Mouse (Mus musculus) brain, adult 2 months (tissue): ENCODE measurements at regions not wholly inside any gene's neighbourhood (a gene's known extent, or its start where the extent isn't known, plus 50 kb on each side); places are given as distances from the start of the nearest gene placed in this dataset.

Experiments used
- DNase-seq: peaks from one replicate; pipeline ENCODE4 v3.0.0; 2011; ENCODE audit warnings: low read depth, low spot score

DNA sequence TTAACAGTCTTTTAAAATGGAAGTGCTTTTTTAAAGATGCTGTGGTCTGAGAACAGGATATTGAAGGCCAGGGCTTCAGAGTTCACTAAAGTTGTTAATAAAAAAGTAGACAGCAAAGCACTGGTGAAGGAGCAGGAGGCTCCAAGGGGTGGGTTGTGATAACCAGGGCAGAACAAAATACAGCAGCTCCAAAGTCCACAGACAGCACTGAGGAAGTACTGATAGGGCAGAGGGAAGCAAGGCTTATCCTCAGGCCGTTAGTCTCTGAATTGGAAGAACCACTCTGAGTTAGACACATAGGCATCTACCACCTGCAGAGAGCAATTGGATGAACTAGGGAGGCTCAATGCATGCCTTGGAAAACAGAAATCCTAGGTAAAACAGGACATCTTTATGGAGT lies 62.1 kb downstream of the P2ry1 start:
- DNase-seq, result no peak

DNA sequence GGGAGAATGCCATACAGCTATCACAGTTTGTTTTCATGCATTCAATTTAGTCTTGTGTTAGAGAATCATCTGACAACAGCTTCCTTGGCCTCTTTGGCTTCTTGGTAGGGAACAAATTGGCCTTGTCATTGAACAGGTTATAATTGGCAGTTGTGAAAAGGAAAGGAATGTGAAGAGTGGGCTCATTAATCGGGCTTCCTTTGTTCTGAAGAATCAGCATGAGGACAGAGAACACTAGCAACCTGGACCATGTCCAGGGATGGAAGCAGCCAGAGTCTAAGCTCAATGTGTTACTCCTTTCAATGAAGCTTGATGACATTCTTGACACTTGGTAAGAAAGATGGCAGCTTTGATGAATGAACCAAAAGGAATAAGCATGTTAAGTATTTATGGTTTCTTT lies 64.5 kb downstream of the P2ry1 start:
- DNase-seq, result peak; percentile 6

DNA sequence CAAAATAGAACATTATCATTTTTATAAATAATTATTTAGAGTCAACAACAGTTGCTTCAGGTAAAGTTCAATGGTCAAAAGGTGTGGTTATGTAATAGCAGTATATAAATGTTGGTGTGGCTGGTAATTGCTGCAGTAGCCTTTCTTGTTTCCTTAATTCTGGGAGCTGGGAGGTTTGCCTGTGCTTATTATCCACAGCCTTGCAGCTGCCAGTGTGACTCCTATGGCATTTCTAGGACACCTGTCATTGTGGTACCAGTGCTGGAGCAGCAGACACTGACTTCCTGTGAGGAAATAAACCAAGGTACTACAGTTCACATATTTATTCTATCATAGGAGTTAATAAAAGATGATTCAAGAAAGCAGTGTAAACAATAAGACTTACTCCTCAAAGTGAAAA lies 65.6 kb downstream of the P2ry1 start:
- DNase-seq, result no peak

DNA sequence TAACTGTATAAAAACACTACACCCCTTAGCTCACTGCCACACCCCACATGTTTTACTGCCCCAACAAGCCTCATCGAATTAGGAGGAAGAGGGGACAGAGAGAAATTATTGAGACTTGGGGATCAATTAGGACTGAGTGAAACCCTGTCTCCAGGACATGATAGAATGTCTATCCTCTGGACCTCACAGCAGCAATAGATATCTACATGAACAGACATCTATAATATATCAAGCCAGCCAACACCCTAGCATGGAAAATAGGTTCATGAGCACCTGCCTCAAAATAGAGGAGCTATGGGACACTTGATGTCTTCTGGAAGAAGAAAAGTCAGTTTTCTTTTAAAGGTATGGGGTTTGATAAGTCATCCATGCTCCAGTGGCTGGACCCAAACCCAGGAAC lies 68.4 kb downstream of the P2ry1 start:
- DNase-seq, result no peak

DNA sequence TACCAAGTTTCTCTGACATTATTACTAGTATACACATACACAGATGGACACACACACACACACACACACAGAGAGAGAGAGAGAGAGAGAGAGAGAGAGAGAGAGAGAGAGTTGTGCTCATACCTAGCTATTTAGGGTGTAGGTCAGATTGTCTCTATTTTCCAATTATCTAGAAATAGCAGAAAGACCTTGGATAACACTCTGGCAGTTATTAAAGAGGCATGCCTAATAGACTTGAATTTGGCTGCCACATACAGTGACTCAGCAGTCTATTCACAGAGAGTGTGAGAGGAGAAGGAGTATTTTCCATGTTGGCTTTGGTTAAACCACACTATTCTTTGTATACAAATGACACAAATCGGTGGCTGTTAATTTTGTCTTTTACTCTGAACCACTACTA lies 69.7 kb downstream of the P2ry1 start:
- peak; percentile 38 for DNase-seq

DNA sequence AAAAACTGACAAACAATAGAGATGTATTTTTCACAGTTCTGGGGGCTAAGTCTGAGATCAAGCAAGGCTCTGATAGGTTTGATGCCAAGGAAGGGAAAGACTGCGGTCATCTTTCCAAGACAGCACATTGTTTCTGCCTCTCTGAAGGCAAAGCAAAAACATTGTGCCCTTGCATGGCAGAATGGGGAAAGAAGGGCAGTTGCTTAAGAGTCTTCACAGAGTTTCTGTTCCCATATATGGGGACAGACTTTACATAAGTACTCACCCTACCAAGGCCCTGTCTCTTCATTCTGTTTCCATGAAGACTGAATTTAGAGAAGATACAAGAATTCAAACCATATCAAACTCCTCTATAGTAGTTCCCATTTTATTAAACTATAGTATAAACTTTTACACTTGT lies 70.5 kb downstream of the P2ry1 start:
- no peak for DNase-seq

DNA sequence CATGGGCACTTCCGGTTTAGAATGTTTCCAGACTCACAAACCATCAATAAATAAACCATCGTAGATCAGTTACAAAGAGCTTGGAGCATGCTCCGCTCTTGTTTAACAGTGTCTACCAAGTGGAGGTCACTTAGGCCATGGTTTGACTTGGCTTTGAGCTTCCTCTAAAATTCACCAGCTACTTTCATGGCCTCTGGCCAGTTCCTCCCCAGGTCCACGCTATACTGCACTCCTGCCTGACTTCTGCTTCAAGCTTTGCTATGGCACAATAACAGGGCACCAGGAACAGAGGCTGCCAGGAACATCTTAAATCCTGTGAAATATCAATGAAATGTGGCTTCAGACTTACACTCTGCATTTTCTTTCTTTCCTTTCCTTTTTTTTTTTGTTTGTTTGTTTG lies 71.2 kb downstream of the P2ry1 start:
- DNase-seq, result no peak

DNA sequence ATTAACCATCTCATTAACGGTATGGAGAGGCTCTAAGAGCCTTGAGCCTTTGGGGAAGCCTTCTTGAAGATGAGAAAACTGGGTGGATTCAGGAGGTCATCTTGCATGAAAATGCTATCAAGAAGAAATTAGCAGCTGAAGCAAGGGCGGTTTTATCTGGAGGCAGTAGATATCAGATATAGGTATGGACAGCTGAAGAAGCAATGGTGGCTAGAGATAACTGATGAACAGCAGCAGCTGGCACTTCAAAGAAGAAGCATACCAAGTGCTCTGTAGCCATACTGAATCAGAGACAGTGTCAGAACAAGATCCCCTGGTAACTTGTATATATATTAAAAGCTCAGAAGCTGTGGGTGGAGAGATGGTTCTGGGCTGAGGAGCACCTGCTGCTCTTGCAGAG lies 73.2 kb downstream of the P2ry1 start:
- DNase-seq, result no peak

DNA sequence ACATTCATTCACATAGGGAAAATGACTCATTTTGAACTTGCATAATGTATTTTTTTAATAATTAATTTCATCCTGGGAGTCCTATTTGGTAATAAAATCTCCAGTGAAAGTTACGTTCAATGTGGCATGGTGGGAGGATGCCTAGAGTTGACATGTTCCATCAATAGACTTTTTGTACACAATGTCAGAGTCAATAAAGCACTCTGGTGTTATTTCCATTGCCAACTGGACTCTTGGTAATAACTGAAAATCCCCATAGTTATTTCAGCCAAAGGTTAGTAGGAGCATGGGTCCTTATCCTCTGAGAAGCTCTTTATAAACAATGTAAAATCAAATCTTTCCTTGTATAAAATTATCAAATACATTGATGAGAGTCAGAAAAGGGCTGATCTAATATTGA lies 87.3 kb downstream of the P2ry1 start:
- DNase-seq, result no peak

DNA sequence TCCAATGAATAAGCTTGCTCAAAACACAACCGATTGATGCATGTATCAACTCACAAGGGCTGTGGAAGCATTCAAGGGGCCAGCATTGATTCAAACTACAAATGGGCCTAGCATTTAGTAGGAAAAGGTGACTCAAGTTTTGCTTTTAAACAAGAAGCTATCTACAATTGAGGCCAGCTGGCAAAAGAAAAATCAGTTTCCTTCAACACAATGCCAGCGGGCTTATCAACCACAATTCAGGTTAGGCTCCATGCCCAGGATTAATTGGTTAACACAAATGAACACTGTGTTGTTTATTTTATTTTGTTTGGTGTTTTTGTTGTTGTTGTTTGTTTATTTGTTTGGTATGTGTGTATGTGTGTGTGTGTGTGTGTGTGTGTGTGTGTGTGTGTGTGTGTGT lies 89.4 kb downstream of the P2ry1 start:
- no peak for DNase-seq

DNA sequence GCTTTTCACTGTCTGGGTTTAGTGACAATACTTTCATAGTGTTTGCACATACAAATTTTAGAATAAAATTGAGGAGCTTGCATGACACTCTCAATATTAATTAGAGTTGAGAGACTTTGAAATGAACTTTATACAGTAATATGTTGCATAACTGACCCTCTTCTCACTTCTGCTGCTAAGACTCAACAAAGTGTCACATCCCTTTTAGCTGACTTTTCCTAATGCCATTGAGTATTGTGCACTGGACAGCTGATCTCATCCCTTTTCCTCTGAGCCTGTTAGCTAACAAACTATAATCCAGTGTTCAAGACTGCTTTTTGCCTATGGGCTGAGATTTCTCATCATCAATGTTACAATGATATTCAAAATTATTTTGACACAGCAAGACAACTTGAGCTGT lies 113.8 kb downstream of the P2ry1 start:
- DNase-seq, result no peak

DNA sequence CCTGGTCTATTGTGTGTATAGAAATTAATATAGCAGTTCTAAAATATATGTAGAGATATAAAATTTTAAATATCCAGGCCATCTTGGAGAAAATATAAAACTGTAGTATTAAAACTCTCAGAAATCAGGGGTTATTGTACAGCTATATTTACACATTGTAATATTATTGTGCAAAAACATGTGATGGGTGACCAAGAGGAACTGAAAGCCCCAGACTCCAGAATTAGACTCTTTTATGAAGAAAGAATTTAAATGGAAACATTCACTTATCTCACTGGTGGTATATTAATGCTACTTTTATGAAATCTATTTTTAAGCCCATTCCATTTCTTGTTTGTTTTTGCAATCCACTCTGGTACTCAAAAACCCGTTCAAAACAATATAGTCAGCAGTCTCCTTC lies 130.5 kb downstream of the P2ry1 start:
- no peak for DNase-seq

DNA sequence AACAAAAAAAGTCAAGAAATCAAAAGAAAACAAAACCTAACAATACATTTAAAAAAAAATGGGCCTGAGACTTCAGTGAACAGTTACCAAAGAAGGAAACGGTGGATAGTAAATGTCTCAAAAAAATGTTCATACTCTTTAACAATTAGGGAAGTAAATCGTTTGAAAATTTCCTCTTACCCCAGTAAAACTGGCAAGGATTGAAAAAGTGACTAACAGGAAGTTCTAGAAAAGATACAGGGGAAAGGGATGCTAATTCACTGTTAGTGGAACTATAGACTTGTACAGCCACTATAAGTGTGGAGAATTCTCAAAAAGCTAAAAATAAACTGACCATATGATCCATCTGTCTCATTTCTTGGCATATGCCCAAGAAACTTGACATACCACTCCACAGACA lies 151.5 kb downstream of the P2ry1 start:
- no peak for DNase-seq

DNA sequence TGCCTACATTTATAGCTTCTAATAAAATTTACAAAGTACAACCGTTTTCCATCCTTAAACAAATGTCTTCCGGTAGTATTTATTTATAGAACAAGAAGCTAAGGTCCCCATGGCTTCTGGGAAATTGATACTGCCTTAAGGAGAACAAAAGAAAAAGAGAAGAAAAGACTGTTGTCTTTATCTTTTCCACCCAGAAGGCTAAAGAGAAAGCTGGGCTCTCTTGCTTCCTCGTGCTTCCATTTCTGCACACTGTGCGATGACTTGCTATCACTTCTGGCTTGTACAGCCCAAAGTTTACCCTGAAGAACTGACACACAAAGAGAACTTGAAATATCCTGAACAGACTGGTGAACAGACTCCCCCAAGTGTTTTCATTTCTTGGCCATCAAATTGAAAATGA lies 157.2 kb downstream of the P2ry1 start:
- no peak for DNase-seq

DNA sequence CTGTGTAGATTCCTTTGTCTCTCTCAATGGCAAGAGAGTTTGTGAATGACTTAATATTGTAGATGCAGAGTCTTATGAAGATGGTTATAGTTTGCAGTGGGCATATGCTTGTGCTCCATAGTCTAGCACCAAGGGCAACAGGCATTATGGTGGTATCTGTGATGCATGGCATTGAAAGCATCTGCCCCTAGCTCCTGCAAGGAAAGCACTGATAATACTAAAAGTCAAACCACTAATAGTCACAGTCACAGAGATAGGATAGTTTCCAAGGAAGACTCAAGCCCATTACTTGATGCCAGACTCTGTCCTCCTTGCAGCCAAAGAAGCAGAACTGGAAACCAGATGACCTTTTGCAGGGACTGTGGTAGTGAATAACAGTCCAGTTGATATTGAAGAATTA lies 158.8 kb downstream of the P2ry1 start:
- DNase-seq, result no peak

DNA sequence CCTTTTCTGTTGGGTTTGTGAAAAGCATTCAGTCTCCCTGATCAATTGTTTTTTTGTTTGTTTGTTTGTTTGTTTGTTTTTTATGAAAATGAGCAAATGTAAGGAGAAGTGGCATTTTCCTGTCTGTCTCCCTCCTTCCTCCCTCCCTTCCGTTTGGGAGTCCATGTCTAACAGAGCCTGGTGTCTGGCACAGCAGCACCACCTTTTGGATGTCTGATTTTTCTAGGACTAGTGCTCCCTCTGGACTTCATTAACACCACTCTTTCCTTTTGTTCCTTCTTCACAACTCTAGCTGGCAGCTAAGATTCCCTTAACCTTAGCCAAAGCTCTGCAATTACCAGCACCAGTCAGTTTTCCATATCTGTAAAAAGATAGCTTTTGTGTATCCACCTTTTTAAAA lies 175.6 kb upstream of the Rap2b start:
- peak; percentile 50 for DNase-seq

DNA sequence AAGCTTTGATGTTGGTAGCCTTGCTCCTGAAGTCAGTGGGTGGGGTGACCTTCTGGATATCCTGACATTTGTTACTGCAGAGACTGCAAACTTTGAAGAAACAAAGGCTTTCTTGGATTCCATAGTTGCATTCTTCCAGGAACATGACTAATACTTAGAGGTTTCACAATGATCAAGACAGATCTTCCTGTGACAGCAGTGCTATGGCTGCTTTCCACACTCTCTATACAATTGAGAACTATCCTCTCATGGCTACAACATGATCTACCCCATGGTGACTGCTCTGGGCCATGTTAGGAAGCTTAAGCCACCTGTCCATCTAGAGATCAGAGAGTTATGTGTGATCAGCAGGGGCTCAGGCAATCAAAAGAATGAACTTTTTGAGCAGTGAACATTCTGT lies 172.8 kb upstream of the Rap2b start:
- no peak for DNase-seq

DNA sequence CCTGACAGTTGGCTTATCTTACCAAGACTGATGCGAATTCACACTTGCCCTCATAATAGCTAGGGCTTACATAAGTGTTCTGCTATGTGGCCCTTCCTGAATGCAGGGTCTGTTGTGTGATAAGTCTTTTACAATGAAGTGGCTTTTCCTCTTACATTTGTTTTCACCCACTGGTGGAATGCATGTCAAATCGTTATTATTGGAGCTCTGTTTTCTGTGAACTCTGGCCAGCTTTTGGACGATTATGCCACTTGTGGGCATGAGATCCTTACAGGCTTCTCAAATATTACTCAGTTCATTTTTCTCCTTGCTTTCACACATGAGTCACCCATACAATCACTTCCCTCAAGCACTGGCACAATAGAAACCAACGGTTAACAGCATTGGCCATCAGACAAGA lies 144.9 kb upstream of the Rap2b start:
- DNase-seq, result no peak

DNA sequence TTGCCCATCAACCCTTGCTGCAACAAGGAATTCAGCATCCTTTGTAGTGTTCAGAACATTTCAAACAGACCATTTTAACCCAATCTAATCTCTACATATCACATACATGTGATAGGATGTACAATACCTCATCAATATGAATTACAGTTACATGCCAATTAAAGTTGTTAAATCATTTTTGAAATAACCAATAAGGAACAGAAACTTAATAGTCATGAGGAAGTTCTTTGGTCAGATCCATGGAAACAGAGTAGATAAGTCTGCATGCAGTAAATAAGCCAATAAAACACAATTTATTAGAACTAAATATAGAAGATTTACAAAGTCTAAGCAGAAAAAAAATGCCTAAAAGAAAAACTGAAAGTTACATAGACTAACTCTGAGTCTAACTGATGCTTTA lies 136.9 kb upstream of the Rap2b start:
- DNase-seq, result no peak

DNA sequence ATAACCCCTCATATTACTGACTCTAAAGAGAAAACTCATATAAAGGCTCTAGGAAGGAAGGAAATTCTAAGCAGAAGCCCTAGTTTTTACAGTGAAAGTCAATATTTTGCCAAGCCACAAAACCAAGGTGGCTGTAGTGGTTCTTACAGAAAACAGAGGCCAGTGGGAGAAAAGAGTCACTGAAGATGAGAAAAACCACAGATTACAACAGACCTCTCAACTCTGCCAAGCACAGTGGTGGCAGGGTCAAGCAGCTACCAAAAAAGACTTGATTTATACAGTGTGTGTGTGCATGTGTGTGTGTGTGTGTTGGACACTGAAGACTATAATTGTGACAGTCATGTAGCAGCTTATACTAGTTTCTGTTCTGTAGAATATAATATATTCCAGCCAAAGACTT lies 136.4 kb upstream of the Rap2b start:
- DNase-seq, result no peak

DNA sequence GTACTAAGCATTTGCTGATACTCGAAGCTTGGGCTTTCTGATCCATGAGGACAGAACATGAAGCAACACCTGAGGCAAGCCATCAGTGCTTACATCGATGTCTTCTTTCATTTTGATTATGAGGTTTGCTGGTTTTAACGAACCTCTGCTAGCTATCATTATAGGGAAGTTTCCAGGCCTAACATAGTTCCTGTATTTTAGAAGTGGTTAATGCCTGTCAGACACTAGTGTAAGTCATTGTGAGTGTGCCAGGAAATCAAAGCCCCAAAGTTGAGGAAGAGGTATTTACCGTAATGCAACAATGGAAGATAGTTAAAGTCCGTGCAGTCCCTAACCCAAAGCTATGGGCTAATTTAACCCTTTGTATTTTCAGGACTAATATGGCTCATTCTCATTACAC lies 120.1 kb upstream of the Rap2b start:
- no peak for DNase-seq

DNA sequence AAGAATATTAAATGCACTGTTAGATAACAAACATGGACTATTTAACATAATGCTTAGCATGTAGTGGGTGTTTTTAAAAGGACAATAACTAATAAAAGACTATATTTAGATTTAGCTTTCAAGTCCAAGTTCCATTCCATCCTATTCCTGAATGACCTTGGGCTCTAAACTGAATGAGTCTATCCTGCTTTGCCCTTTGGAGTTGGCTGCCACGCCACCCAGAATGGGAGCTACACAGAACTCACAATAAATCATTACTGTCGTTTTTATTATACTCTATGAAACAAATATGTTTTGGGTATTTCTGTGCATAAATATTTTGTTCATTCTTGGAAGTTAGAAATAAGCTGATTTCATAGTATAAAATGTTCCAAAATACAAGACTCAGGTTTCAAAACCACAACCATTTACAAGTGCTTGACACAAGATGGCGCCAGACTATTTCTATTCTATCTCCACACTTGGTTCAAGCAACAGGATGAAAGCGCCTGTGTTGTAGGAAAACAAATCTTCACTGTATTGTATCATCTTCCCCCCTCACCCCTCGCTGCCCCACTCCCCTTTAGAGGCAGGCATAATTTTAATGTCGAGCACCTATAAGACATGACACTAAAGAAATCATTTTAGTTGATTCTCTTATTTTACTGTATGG lies 117.4 kb upstream of the Rap2b start:
- DNase-seq, result peak; percentile 78

DNA sequence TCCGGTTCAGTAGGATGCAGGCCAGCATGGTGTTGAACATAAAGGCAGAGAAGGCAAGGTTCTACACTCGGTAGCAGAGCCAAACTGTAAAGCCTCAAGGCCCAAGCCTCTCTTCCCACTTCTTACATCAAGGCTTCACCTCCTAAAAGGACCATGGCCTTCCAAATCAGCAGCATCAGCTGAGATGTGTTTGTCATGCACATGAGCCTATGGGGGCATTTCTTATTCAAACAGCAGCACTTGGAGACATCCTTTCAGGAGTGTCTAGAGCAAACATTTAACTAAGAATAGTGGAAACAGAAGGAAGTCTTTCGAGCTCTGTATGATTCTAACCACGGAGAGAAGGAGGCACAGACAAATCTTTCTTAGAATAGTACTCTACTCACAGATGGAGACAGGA lies 115.0 kb upstream of the Rap2b start:
- DNase-seq, result no peak

DNA sequence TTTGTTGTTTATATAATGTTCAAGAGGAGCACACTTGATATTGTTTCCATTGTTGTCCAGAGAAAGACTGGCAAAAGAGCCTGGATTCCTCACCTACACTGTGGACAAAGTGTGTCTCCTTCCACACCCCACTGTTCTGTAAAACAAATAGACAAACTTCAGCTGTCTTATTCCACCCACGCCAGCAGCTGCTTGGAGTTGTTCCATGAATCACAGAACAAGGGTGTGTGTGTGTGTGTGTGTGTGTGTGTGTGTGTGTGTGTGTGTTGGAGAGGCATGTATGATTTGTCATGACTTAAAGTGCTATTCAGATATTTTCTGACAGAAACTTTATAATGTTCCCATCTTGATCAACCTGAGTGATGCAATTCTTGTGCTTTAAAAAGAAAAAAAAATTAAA lies 114.1 kb upstream of the Rap2b start:
- peak; percentile 42 for DNase-seq

DNA sequence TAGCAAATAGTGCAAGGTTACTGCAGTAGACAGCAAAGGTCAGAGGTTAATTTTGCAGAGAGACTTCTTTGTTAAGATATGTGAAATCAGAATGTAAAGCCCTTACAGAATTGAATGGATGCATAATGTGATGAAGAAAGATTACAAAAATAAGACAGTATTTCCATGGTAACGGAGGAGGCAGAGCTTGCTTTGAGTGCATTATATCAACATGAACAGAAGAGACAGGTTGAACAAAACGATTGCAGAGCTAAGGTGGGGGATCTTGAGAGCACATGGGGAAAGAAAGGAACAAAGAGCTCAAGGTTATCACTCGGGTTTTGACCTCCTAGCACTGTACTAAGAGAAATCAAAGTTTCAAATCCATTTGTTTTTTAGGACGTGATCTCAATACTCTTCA lies 106.2 kb upstream of the Rap2b start:
- DNase-seq, result peak; percentile 30
